15 mouse cellular contexts compared by ENCODE assay signal in genomic region chr14:75035431-75035830, GRCm38 (mm10). TPM values are rescaled to one million over a fixed set of nuclear protein-coding genes. Genes with fewer than 3 reads are reported as not detected.
A peak's percentile ranks its signal among the peaks of the same experiment; 100 is the strongest.
DNase-seq lines count a peak whose midpoint lies in the region; ATAC-seq and TF ChIP-seq lines count a peak whose summit lies in the region.
"Had no signal": no experiment of that assay in that cellular context is flagged by ENCODE, and none has a peak within 500 bp of the region (broad histone marks: within the 10 kb centered on the region; RNA-seq: fewer than 3 reads in every experiment).

No protein-coding gene starts in this region.

- H3K4me1 ChIP-seq in forebrain, embryonic 13.5 days: no peaks in the 10 kb centered on the region
- H3K4me1 ChIP-seq in forebrain, embryonic 10.5 days: no peaks in the 10 kb centered on the region
- no peaks in the 10 kb centered on the region; the same call in 1 of the 2 replicates for H3K4me1 ChIP-seq in lung, adult 2 months (ENCODE audit: control insufficient read depth, insufficient read depth, low read length)
- H3K4me1 ChIP-seq: forebrain, embryonic 12.5 days; limb, embryonic 15.5 days had no signal

- no peaks in the 10 kb centered on the region for H3K9me3 ChIP-seq in forebrain, embryonic 13.5 days (replicated peaks)
- no peaks in the 10 kb centered on the region for H3K9me3 ChIP-seq in forebrain, embryonic 10.5 days
- H3K9me3 ChIP-seq: forebrain, embryonic 12.5 days; limb, embryonic 15.5 days had no signal

- H3K4me2 ChIP-seq in forebrain, embryonic 13.5 days: no peak overlapping the region
- H3K4me2 ChIP-seq: forebrain, embryonic 12.5 days; limb, embryonic 15.5 days had no signal

- WGBS in forebrain, embryonic 13.5 days: 60% methylated on average over 11 of the region's 11 CpGs
- 59% methylated on average over 11 of the region's 11 CpGs for WGBS in forebrain, embryonic 10.5 days
- 69% methylated on average over 11 of the region's 11 CpGs for WGBS in lung, adult 2 months

- TF ChIP-seq CTCF in lung, adult 2 months (IDR thresholded peaks at IDR 0.05; ENCODE audit: insufficient read depth, low read length): peak; percentile 11; the same call in 1 of the 2 replicates

- intact Hi-C loops in left cerebral cortex, postnatal 25 days (cut with DNase I): no loop called here

- no peak overlapping the region for H3K27ac ChIP-seq in forebrain, embryonic 13.5 days
- H3K27ac ChIP-seq in forebrain, embryonic 10.5 days: no peak overlapping the region
- H3K27ac ChIP-seq: forebrain, embryonic 12.5 days; limb, embryonic 15.5 days had no signal

- H3K27me3 ChIP-seq in forebrain, embryonic 13.5 days: 0 out of 2 replicates have a peak, but pooled peaks cover 5% of the 10 kb centered on the region
- H3K27me3 ChIP-seq in forebrain, embryonic 10.5 days (ENCODE audit: poor library complexity, severe bottlenecking): no peaks in the 10 kb centered on the region
- H3K27me3 ChIP-seq: forebrain, embryonic 12.5 days; limb, embryonic 15.5 days had no signal

- no peak for TF ChIP-seq POLR2A in lung, adult 2 months (IDR thresholded peaks at IDR 0.05; ENCODE audit: borderline replicate concordance, extremely low read depth, low read depth, low read length)

- H3K4me3 ChIP-seq in forebrain, embryonic 13.5 days: no peak overlapping the region
- H3K4me3 ChIP-seq in forebrain, embryonic 10.5 days: no peak overlapping the region
- no peak overlapping the region for H3K4me3 ChIP-seq in lung, adult 2 months (replicated peaks; ENCODE audit: extremely low read depth, low read depth, low read length)
- H3K4me3 ChIP-seq: forebrain, embryonic 12.5 days; limb, embryonic 15.5 days had no signal

- no peaks in the 10 kb centered on the region for H3K36me3 ChIP-seq in forebrain, embryonic 13.5 days (ENCODE audit: poor library complexity, severe bottlenecking)
- no peaks in the 10 kb centered on the region for H3K36me3 ChIP-seq in forebrain, embryonic 10.5 days (replicated peaks)
- H3K36me3 ChIP-seq: forebrain, embryonic 12.5 days; limb, embryonic 15.5 days had no signal

- ATAC-seq in forebrain, embryonic 13.5 days: 0 out of 2 replicates have a peak, but pooled peaks have one; percentile 41

- DNase-seq in forebrain, embryonic 10.5 days (ENCODE audit: extremely low spot score, low spot score): no peak
- DNase-seq in lung, adult 2 months: no peak
- DNase-seq in lung, adult 18-20 months: no peak
- peak; percentile 54 for DNase-seq in WW6 (ENCODE audit: low read depth, low spot score)
- DNase-seq in mesoderm, embryonic 11.5 days (ENCODE audit: low read depth, low spot score): peak; percentile 65
- no peak for DNase-seq in layer of hippocampus, adult 11-12 months (ENCODE audit: low spot score)
- DNase-seq in left cerebral cortex, postnatal 25 days (ENCODE audit: low spot score in 2 of 2): no peak
- DNase-seq: cerebellum, postnatal 25 days; heart, postnatal 14 days; kidney, adult 8-10 months; layer of hippocampus, postnatal 36 days; right cerebral cortex, adult 18-20 months had no signal

- H3K9ac ChIP-seq in forebrain, embryonic 13.5 days: no peak overlapping the region
- H3K9ac ChIP-seq: forebrain, embryonic 12.5 days; limb, embryonic 15.5 days had no signal

RNA-seq across cellular contexts. Expression of gene Rubcnl, which starts 19.6 kb away (rescaled TPM):
- polyA plus RNA-seq in forebrain, embryonic 13.5 days (2015; fragmentation: Nextera tagmentation; extraction: Ambion mirVana): 0.13 and 0.21 TPM in 2 replicates
- 0.15 and 0.36 TPM in 2 replicates for polyA plus RNA-seq in forebrain, embryonic 10.5 days (2016; fragmentation: Nextera tagmentation; extraction: Ambion mirVana)
- 1.6 and 2.9 TPM in 2 replicates for polyA plus RNA-seq in lung, adult 2 months (2012; rRNA removed)
- total RNA-seq in left cerebral cortex, postnatal 25 days (2021): 1 to 10 TPM; 1.6 to 2.6 TPM

Comparison
In these comparisons a context has a peak if more than half of its experiments do, and no peak if none do; other contexts are left out.
1. DNase-seq: peak in WW6 (single experiment) and mesoderm, embryonic 11.5 days (single experiment); none in forebrain, embryonic 10.5 days (single experiment), lung, adult 2 months (single experiment), lung, adult 18-20 months (0 of 2), layer of hippocampus, adult 11-12 months (single experiment) and left cerebral cortex, postnatal 25 days (0 of 2).